Mouse (Mus musculus) left cerebral cortex, adult 9 months (tissue): Measurements from ENCODE around the gene Ktn1.

Experiments
- DNase-seq, 2 experiments: peaks; one replicate each; pipeline ENCODE4 v3.0.0; 2022; ENCODE audit warnings: low spot score in 2 of 2

Ktn1 gene

GRCm38 (mm10) chr14:47756411-47757065, 108.3 kb downstream of the Ktn1 start:
- DNase-seq, result no peak

GRCm38 (mm10) chr14:47765192-47765591, 116.9 kb downstream of the Ktn1 start:
- no peak for DNase-seq

- DNase-seq, result no peak
Observed at GRCm38 (mm10) chr14:47765796-47766195, 117.5 kb downstream of the Ktn1 start.

GRCm38 (mm10) chr14:47766373-47766772, 118.1 kb downstream of the Ktn1 start:
- no peak for DNase-seq

GRCm38 (mm10) chr14:47771496-47771895, 123.2 kb downstream of the Ktn1 start:
- DNase-seq, result no peak

- DNase-seq, result no peak
Observed at GRCm38 (mm10) chr14:47775543-47775942, 127.3 kb downstream of the Ktn1 start.

GRCm38 (mm10) chr14:47776260-47777035, 128.2 kb downstream of the Ktn1 start:
- no peak for DNase-seq

- no peak for DNase-seq
Observed at GRCm38 (mm10) chr14:47786112-47786511, 137.9 kb downstream of the Ktn1 start.
